Mouse (Mus musculus) embryo, embryonic 10 days (tissue): Measurements from ENCODE around the gene Kbtbd8.

ENCODE experiments used
- DNase-seq: peaks from one replicate; pipeline ENCODE4 v3.0.0-alpha.2; 2015; ENCODE audit warnings: low spot score

Gene Kbtbd8

DNA sequence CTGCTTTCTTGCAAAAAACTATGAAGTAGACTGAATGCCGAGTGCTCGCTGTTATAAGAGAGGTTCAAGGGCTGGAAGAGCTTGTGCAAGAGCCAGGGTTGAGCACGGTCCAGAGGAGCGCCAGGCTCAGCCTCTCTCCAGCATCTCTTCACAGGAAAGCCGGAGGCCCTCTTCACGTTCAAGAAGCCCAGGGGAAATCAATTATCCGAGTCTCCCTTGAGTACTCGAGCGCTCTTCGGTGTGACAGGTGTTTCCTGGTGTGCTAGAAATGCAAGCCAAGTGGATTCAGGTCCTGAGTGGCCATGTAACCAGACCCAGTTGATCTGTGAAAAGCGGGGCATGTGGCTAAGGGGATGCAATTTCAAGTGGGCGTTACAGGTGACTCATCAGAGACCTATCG, at the start of gene Kbtbd8:
TSS of gene Kbtbd8 (plus strand) at position 295 of the 400 bp plus-strand sequence.
- DNase-seq, result no peak

GRCm38 (mm10) chr6:95069753-95070152, 47.3 kb upstream of the Kbtbd8 start:
- no peak for DNase-seq

DNA sequence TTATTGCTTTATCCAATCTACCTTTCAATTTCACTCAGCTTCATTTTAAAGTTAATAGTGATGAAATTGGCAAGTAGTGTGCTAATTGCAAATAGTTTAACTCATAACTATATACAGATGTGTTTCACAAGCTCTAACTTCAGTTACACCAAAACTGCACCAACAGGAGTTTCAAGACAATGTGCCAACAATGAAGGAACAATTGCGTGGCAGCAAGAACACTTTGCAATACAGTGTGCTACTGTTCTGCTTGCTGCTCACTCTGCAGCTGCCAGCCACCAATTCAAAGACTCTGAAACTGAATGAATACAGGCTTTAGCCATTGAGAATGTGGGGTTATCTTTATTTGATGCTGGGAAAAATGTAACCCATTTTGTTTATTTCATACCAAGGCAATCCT, 31.8 kb upstream of the Kbtbd8 start:
- DNase-seq, result no peak

DNA sequence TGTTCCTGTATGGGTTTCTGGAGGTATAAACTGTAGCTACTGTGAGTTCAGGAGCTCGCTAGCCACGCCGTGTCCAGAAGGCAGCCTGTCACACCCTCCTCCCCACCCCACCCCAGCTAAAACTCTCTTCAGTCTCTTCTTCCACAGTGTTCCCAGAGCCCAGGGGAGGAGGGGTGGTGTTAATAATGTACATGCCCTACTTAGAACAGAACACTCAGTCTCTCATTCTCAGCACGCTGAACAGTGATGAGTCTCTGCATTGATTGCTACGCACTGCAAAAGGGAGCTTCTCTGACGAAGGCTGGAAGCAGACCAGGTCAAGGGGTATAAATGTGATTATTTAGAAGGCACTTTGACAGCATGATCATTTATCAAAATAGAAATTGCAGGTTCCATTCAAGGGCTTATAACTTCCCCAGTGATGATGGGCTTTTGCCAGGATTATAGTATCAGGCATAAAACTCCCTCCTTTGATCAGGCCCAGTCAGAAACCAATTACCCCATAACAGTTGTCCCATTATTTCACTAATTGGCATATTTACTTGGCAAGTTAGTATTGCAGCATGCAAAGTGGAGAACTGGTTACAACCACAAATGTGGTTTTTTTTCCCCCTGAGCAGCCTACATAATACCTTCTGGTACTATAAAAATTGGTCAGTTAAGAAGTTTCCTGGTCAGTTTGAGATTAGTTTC, 29.7 kb upstream of the Kbtbd8 start:
- DNase-seq, result no peak

DNA sequence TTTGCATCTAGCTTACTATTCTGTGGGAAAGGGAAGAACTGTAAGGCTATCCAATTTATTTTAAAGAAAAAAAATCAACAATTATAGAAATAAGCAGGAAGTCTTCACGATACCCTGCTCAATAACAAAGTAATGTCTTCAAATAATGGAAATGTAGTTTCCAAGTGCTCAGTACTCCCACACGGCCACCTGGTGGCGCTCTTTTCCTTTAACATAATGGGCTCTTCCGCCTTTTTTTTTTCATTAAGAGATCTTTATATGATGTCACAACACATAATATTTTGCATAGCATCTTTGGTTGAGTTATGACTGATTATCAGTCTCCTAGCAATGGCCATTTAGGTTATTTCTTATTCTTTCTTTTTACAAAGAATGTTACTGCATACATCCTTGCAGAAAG, 29.0 kb upstream of the Kbtbd8 start:
- no peak for DNase-seq

DNA sequence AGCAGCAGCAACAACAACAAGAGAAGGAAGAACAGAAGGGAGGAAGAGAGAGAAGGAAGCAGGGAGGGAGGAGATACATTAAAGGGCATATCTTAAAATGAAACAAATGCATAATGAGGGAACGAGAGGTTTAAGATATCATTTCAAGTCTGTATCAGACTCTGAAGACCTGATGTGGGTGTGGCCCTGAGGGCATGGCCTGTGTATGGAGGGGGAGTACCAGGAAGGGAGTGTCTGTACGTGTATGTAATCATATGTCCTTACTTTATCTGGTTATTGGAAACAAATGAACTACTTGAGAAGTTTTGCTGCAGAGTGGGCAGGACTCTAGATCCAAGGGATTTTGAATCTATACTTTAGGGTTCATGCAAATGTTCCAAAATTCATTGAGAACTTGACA, 22.3 kb upstream of the Kbtbd8 start:
- DNase-seq, result no peak

DNA sequence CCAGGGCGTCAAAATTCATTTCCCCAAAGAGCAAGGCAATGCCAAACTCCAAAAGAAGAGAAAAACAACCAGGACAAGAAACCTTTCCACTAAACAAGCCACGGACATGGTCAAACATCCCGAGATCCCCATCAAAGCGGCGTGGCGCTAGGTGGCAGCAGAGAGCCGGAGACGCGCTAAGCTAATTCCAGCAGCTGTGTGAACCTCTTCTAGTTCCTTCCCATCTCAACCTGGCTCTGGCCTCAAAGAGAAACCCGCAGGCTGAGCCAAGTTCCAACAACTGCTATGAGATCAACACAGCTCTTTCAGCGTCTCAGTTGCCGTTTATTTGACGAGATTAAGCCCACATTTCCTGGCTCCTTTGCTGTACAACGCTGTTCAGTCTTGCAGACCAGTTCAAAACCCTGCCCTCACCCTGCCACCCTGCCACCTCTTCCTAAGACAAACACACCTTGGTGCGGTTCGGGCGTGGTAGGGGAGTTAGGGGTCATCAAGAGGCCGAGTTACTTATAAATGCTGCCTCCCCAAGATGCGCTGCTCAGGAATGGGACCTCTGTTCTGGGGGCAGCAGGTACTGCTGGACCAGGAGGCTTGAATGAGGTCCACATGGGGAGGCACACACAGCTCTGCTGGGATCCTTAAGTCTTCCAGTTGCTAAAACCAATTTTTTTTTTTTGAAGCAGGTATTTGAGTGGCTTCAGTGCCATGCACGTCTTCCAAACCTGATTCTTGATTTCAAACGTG, 18.5 kb upstream of the Kbtbd8 start:
- peak; percentile 94 for DNase-seq

- DNase-seq, result no peak
These were observed 13.3 kb upstream of the Kbtbd8 start for GRCm38 (mm10) chr6:95103706-95104105.

DNA sequence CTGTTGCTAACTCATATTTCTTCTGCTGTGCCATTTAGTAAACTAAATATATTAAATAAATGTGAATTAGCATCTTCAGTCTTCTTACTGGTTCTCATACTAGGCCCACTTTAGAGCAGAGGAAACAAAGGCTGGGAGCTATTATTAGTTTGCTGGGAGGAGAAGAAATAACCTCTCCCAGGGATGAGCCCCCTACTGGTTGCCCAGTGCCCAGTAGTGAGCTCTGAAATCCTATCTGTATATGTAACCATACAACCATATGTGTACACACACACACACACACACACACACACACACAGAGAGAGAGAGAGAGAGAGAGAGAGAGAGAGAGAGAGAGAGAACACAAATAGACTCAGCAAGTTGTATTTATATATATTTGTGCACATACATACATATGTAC, 8.6 kb upstream of the Kbtbd8 start:
- no peak for DNase-seq

- no peak for DNase-seq
These were observed 7.2 kb upstream of the Kbtbd8 start for GRCm38 (mm10) chr6:95109691-95110450.

GRCm38 (mm10) chr6:95112015-95112414, 5.0 kb upstream of the Kbtbd8 start:
- no peak for DNase-seq

DNA sequence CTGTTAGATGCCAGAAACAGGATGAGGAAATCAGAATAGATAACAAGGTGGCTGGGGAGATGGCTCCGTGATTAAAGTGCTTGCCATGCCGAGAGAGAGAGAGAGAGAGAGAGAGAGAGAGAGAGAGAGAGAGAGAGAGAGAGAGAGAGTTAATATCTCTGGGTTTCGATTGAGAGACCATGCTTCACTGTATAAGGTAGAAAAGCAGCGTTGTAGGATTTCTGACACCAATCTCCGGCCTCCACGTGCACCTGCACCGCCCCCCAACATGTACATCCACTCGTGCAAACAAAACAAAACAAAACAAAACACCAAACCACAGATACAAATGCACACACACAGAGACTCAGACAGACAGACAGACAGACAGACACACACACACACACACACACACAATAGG, 527 bp upstream of the Kbtbd8 start:
- DNase-seq, result no peak

- DNase-seq, result peak; percentile 98
These were observed 838 bp downstream of the Kbtbd8 start for GRCm38 (mm10) chr6:95117614-95118541.

DNA sequence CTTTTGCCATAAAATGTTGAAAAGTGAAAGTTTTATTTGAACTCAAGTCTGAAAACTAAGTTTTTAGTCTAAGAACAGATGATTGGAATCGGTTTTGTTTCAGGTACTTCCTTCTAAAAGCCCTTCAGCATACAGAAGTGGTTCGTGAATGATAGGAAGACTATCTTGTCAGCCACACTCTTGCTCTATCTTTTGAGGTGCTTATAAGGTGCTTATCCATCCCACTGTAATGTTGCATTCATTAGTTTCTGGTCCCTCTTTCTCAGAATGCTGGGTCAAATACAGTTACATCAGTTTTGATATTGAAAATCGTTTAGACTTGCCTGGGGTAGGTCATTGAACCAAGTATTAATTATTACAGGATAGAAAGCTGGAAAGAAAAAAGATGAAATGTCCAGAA, 2.3 kb downstream of the Kbtbd8 start:
- DNase-seq, result no peak

DNA sequence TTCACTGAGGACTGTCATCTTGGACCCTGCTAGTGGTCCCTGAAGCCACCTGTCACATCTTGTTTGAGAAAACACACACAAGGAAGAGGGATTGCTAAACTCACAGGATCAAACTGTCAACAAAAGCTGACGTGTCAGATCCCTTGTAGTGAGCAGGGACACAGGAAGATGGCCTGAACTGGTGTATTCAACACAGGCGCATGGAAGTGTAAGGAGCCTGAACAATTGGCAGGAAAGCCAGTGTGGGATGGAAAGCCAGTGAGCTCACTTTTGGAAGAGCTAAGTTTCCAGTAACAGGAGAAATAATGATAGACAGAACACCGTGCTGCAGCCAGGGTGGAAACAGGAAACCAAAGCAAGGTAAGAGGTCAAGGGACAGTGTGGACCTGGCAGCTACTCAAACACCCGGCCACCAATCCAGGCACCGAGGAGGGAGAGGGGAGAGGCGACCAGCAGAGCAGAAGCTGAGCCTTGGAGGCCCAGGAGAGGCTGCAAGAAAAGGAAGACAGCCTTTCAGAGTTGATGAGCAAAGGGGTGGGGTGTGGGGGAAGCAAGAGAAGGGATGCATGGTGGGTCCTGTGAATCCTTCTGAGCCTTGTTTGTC, 33.0 kb downstream of the Kbtbd8 start:
- no peak for DNase-seq

GRCm38 (mm10) chr6:95150885-95151284, 33.8 kb downstream of the Kbtbd8 start:
- no peak for DNase-seq

DNA sequence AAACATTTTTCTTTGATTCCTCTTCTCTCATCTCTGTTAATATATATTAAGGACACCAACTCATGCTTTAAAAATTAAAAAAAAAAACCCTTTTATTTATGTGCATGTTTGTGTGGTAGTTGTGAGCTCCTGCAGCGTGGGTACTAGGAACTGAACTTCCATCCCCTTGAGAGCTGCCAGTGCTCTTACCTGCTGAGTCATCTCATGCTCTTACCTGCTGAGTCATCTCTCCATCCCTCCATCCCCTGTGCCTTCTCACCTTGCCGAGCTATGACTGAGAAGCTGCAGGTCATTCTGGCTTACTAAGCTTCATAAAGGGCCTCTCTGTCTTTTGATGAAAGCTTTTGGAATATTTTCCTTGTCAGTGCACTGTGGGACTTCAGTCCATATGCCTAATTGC, 34.5 kb downstream of the Kbtbd8 start:
- DNase-seq, result no peak

GRCm38 (mm10) chr6:95163965-95164364, 46.9 kb downstream of the Kbtbd8 start:
- DNase-seq, result no peak

GRCm38 (mm10) chr6:95165630-95166029, 48.6 kb downstream of the Kbtbd8 start:
- DNase-seq, result no peak

DNA sequence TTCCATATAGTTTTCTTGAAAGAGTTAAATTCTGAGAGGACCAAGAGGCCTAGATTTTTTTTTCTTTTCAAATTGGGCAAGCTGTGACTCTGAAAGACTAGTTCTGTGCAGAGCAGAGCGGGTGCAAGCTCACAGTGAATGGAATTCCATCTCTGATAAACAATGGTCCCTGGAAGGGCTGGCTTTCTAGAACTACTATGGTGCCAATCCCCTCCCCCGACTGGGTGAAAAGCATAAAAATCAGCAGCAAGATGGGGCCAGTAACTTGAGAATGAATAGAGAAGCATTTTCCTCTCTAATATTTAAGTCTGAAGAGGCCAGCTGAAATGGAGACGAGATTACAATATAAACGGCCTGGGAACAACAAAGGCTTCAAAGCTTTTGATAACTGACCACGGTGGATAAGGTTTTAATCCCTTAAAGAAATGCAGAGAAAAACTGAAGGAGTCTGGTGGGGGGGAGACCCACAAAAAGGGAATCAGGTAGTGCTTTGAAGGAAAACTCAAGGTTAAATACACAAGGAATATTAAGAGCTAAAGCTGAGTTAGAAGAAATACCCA, 50.7 kb downstream of the Kbtbd8 start:
- DNase-seq, result peak; percentile 42

- DNase-seq, result no peak
These were observed 52.4 kb downstream of the Kbtbd8 start for GRCm38 (mm10) chr6:95169411-95169810.
